Mouse (Mus musculus): ENCODE measurements around the gene Pde5a. TPM values are rescaled to one million over a fixed set of nuclear protein-coding genes. Genes with fewer than 3 reads are reported as not detected.
A peak's percentile ranks its signal among the peaks of the same experiment; 100 is the strongest.

Gene Pde5a
- polyA plus RNA-seq, 1 experiment from 2014 or later = 3.3 TPM

DNA sequence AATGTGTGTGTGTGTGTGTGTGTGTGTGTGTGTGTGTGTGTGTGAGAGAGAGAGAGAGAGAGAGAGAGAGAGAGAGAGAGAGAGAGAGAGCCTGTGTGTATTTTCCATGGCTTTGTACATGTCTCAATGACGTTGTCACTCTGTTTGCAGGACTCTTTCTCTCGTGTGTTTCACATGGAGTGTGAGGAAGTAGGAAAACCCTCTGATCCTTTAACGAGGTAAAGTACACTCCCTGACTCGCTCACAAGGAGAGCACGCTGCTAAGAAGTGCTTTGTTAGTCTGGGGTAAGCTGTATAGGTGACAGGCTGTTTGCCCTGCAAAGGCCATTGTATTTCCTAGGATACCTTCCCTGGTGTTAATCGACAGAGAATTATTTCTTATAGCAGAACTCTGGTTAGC is 52.7 kb downstream of the Pde5a start:
- ATAC-seq (ENCODE audit: low FRiP score, low read depth) = no peak
- H3K27me3 ChIP-seq = no peaks in the 10 kb centered on the region
- H3K9me3 ChIP-seq = no peaks in the 10 kb centered on the region
- H3K9ac ChIP-seq = no peak overlapping the region
- H3K4me3 ChIP-seq = no peak overlapping the region
- H3K27ac ChIP-seq = no peak overlapping the region
- H3K4me1 ChIP-seq = no peaks in the 10 kb centered on the region
- H3K36me3 ChIP-seq = peaks cover 21% of the 10 kb centered on the region
- no peak overlapping the region for H3K4me2 ChIP-seq (replicated peaks)
- 43% methylated on average over 6 of the region's 6 CpGs for WGBS

DNA sequence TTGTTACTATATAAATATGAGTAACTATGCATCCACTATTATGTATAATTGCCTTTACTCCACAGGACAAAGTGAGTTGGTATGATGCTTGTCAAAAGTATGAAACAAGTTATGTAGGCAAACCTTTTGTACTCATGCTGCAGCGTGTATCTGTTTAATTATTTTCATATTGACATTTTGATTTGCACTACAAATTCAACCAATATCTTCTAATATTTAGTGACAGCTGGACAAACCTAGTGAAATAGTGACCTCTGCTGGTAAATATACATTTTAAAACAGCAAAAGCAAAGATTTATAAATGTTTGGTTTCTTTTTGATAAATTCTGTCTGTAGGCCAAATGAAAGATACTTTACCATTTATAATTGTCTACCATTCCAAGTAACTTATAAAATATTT is 55.5 kb downstream of the Pde5a start:
- no peak overlapping the region for H3K9ac ChIP-seq
- no peak overlapping the region for H3K4me3 ChIP-seq
- no peaks in the 10 kb centered on the region for H3K9me3 ChIP-seq
- H3K27me3 ChIP-seq = no peaks in the 10 kb centered on the region
- no peak overlapping the region for H3K27ac ChIP-seq
- H3K4me1 ChIP-seq = no peaks in the 10 kb centered on the region
- no peak for ATAC-seq (ENCODE audit: low FRiP score, low read depth)
- WGBS = 55% methylated on average over 1 of the region's 1 CpGs
- peaks cover 13% of the 10 kb centered on the region for H3K36me3 ChIP-seq
- no peak overlapping the region for H3K4me2 ChIP-seq (replicated peaks)

DNA sequence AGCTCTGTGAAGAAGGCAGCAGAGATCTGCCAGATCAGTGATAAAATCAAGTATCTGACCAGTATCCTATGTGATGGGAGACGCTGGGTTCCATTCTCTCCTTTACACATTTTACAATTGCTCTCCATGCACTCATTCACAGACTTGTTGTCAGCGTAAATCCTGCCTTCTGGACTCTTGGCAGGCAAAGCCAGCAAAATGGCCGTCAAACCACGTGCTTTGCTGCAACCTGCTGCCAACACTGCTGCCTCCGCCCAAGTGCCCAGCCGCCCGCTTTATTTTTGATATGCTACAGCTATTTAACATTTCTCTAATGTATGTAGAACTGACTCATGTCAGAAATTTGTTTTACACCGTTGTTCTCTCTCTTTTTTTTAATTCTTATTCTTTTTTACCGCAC is 59.6 kb downstream of the Pde5a start:
- 98% methylated on average over 9 of the region's 9 CpGs for WGBS
- no peak for ATAC-seq (ENCODE audit: low FRiP score, low read depth)
- no peak overlapping the region for H3K4me2 ChIP-seq (replicated peaks)
- H3K9me3 ChIP-seq = peaks cover 14% of the 10 kb centered on the region
- H3K27ac ChIP-seq = no peak overlapping the region
- H3K9ac ChIP-seq = no peak overlapping the region
- H3K4me1 ChIP-seq = no peaks in the 10 kb centered on the region
- H3K27me3 ChIP-seq = no peaks in the 10 kb centered on the region
- peaks cover 18% of the 10 kb centered on the region for H3K36me3 ChIP-seq
- H3K4me3 ChIP-seq = no peak overlapping the region

DNA sequence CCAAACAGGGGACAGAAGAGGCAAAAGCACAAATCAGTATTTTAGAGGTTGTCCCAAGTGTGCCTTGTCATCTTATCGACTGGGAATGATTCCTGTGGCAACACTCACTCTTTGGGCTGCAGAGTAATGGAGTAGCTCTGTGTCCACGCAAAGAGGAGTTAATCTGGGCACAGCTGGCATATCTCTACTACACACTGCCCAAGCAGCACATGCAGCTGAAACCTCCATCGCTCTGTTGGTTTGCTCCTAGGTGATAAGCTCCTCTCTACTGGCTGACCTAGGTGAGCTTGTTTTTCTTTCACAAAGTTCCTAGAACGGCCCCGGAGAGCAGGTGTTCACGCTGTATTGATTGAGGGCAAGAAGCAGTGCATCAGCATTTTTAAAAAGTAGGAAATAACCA is 60.8 kb downstream of the Pde5a start:
- Histone ChIP-seq H3K9me3 (peaks cover 14% of the 10 kb centered on the region), H3K4me2 (replicated peaks) (no peak overlapping the region), H3K27ac (no peak overlapping the region), H3K36me3 (peaks cover 18% of the 10 kb centered on the region), H3K27me3 (no peaks in the 10 kb centered on the region), H3K4me1 (no peaks in the 10 kb centered on the region), H3K4me3 (no peak overlapping the region), H3K9ac (no peak overlapping the region)
- no peak for ATAC-seq (ENCODE audit: low FRiP score, low read depth)
- WGBS = 90% methylated on average over 6 of the region's 6 CpGs

DNA sequence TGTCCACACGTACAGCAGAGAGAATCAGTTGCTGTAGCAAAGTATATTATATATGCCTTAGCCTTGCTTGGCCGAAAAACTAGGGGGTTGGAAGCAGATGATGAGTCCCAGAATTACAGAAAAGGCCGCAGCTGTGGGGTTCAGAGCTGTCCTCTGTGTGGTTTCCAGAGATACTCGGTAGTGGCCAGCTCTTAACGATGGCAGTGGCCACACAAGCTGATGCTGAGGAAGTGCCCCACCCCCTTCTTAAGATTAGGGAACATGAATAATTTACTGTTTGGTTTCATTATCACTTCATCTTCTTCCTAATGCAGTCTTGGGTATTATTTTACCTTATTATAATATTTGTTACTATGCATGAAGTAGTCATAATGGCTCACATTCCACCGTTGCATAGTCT is 71.3 kb downstream of the Pde5a start:
- no peak overlapping the region for H3K9ac ChIP-seq
- WGBS = 70% methylated on average over 6 of the region's 6 CpGs
- H3K4me1 ChIP-seq = 0 out of 2 replicates have a peak, but pooled peaks cover 4% of the 10 kb centered on the region
- no peaks in the 10 kb centered on the region for H3K27me3 ChIP-seq
- no peak overlapping the region for H3K4me3 ChIP-seq
- H3K36me3 ChIP-seq = peaks cover 4% of the 10 kb centered on the region; the same call in 1 of the 2 replicates
- no peak overlapping the region for H3K4me2 ChIP-seq (replicated peaks)
- no peak overlapping the region for H3K27ac ChIP-seq
- H3K9me3 ChIP-seq = no peaks in the 10 kb centered on the region
- ATAC-seq (ENCODE audit: low FRiP score, low read depth) = no peak

DNA sequence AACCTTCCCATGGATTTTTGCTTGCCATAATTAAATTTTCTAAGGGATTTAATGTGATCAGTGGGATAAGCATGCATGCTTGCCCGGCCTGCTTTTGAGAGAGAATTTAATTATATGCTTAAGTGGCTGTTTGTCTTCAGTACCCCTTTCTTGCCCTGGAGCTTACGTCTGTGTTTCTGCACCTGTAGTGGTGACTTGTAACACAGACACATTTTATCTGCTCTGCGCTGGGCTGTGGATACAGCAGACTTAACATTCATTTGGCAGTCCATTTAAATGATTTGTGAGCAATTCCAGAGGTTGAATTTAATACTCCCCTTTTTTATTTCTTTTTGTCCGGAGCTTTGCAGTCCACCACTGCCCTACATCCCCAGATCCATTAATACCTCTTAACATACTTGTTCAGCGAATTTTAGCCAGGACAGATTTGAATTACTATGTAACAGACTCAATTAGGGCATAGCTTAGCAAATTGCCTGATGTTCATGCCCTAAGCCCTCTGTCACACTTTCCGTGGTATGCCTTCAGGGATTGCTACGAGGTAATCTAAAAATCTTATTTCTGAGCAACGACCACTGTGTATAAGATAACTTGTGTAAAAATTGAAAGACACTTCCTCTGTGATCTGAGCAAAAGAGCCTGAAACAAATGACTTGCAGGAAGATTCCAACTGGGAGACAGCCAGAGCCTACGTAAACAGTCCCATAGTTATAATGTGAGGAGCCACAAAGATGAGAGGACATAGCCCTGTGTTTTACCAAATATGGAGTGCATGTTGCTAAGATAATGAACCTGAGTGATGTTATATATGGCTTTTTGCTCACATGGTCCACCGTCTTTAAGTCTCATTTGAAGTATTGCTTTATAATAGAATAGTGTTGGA is 72.0 kb downstream of the Pde5a start:
- no peaks in the 10 kb centered on the region for H3K9me3 ChIP-seq
- peaks cover 4% of the 10 kb centered on the region; the same call in 1 of the 2 replicates for H3K36me3 ChIP-seq
- no peak overlapping the region for H3K4me3 ChIP-seq
- H3K27me3 ChIP-seq = no peaks in the 10 kb centered on the region
- H3K4me2 ChIP-seq (replicated peaks) = no peak overlapping the region
- ATAC-seq (ENCODE audit: low FRiP score, low read depth) = peak; percentile 57; the same call in 1 of the 2 replicates
- H3K27ac ChIP-seq = no peak overlapping the region
- 0 out of 2 replicates have a peak, but pooled peaks cover 4% of the 10 kb centered on the region for H3K4me1 ChIP-seq
- H3K9ac ChIP-seq = no peak overlapping the region
- WGBS = 42% methylated on average over 10 of the region's 10 CpGs

DNA sequence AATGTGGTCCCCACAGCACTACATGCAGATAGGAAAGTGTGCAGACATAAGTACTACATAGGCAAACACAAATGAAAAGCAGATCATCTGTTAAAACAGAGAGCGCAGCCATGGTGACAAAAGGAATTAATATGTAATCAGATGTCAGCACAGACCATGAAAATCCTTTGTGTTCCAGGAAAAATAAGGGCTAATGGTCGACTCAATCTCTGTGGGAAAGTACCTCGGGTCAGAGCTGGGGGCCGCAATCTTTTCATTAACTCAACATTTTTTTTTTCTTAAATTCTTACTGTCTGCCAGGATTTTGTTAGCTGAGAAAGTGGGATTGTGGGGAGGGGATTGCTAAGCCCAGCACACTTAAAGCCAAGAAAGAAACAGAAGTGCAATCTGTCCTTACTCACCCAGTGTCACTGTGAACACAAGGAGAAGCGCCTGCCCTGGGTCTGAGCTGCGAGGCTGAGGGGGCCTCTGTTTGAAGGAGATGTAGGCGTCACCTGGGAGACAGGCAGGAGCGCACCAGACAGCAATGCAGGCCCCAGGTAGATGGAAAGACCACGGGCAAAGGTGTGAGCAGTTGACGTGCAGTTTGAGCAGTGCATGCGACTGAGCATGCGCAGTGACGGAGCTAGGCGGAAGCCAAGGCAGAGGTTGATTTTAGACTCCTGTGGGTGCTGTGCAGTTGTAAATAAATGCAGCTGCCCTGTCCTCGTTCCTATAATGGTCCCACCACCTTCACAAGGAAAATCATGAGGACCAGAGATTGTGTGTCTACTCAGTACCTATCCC is 72.9 kb downstream of the Pde5a start:
- Histone ChIP-seq H3K4me1 (0 out of 2 replicates have a peak, but pooled peaks cover 4% of the 10 kb centered on the region), H3K27ac (no peak overlapping the region), H3K27me3 (no peaks in the 10 kb centered on the region), H3K36me3 (peaks cover 4% of the 10 kb centered on the region; the same call in 1 of the 2 replicates), H3K4me3 (no peak overlapping the region), H3K9ac (no peak overlapping the region), H3K4me2 (replicated peaks) (no peak overlapping the region), H3K9me3 (no peaks in the 10 kb centered on the region)
- 83% methylated on average over 15 of the region's 15 CpGs for WGBS
- no peak for ATAC-seq (ENCODE audit: low FRiP score, low read depth)

DNA sequence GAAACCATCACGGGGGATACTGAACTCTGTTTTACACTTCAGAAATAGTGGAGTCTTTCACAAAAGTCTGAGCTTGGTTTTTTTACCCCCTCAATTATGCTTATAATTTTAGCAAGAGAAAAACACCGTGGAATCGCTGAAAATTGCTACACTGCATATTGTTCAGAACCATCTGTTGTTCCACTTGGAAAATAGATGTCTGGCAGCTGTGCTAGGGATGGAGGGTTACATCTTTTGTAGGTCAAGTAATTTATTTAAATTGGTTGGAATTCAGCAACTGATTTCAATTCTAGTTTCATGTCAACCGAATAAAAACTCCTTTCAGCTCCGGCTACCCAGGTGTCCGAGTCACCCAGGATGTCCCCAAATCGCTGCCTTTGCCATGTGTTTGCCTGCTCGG is 78.6 kb downstream of the Pde5a start:
- no peak overlapping the region for H3K9ac ChIP-seq
- 82% methylated on average over 8 of the region's 8 CpGs for WGBS
- no peak overlapping the region for H3K4me2 ChIP-seq (replicated peaks)
- H3K36me3 ChIP-seq = peaks cover 4% of the 10 kb centered on the region; the same call in 1 of the 2 replicates
- H3K4me3 ChIP-seq = no peak overlapping the region
- no peaks in the 10 kb centered on the region for H3K4me1 ChIP-seq
- H3K9me3 ChIP-seq = no peaks in the 10 kb centered on the region
- no peaks in the 10 kb centered on the region for H3K27me3 ChIP-seq
- no peak for ATAC-seq (ENCODE audit: low FRiP score, low read depth)
- H3K27ac ChIP-seq = no peak overlapping the region

DNA sequence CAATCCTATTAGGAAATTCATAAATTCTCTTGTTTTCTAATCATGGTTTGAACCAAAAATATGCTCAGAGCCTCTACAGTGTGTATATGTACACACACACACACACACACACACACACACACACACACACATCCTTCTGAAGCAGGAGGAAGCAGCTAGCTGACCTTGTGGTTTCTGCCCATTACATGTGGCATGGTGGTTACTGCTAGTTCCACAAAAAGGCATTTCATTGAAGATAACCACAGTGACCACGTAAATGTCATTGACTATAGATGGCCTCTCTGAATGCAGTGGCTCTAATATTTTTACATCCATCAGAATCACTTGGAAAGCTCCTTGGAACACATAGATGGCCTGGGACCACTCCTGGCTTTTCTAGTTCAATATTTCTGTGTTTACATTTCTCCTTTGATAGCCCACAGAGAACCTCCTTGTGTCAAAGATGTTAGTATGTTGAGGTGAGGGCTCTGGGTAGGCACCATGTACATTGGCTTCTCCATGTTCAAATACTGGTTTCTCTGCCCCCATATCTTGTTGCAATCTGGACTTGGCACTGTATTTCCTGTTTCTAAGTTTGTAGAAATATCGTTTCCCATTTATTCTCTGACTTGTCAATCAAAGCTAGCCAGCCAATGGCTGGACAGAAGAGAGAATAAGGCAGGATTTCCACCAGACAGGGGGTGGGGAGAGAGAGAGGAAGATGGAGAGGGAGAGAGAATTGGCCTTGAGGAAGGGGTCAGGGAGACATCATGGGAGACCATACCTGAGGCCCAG is 81.5 kb downstream of the Pde5a start:
- no peaks in the 10 kb centered on the region for H3K4me1 ChIP-seq
- no peak overlapping the region for H3K9ac ChIP-seq
- H3K36me3 ChIP-seq = no peaks in the 10 kb centered on the region
- no peak overlapping the region for H3K4me2 ChIP-seq (replicated peaks)
- H3K27me3 ChIP-seq = no peaks in the 10 kb centered on the region
- ATAC-seq (ENCODE audit: low FRiP score, low read depth) = no peak
- H3K27ac ChIP-seq = no peak overlapping the region
- H3K9me3 ChIP-seq = no peaks in the 10 kb centered on the region
- WGBS = 89% methylated on average over 2 of the region's 2 CpGs
- no peak overlapping the region for H3K4me3 ChIP-seq

DNA sequence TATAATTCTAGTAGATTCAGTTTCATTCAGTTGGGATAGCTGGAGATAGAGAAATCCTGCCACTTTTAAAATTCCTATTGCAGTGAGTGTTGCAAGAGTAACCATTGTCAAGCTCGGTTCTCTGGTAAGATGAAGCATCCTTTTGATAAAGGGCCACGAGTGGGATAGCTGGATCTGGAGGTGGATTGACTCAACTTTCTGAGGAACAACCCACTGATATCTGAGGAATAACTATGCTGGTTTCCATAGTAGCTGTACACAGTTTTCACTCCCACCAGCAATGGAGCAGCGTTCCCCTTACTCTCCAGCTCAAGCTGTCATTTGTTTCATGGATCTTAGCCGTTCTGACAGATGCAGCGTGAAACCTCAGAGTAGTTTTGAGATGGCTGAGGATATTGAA is 82.2 kb downstream of the Pde5a start:
- Histone ChIP-seq H3K4me1 (no peaks in the 10 kb centered on the region), H3K27me3 (no peaks in the 10 kb centered on the region), H3K4me3 (no peak overlapping the region), H3K4me2 (replicated peaks) (no peak overlapping the region), H3K36me3 (no peaks in the 10 kb centered on the region), H3K9me3 (no peaks in the 10 kb centered on the region), H3K9ac (no peak overlapping the region), H3K27ac (no peak overlapping the region)
- WGBS = 90% methylated on average over 5 of the region's 5 CpGs
- ATAC-seq (ENCODE audit: low FRiP score, low read depth) = no peak

DNA sequence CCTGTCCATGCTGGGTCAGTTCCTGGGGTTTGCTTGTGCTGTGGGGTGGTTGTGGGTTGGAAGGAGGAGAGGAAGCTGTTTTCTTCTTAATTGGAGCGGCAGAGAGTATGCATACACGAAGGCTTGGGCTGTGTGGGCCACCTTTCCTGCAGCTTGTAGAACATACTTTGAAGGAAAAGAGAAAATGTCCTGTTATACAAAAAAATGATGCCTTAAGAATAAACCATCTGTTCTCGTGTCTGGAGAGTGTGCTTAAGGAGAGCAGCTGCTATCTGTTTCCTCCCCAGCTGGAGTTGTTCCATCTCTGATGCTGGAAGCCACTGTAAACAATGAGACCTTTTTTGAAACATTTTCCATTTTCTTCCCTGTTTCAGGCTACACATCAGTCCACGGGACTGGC is 85.8 kb downstream of the Pde5a start:
- H3K9me3 ChIP-seq = no peaks in the 10 kb centered on the region
- no peak overlapping the region for H3K4me3 ChIP-seq
- H3K9ac ChIP-seq = no peak overlapping the region
- no peak overlapping the region for H3K4me2 ChIP-seq (replicated peaks)
- no peak for ATAC-seq (ENCODE audit: low FRiP score, low read depth)
- no peaks in the 10 kb centered on the region for H3K27me3 ChIP-seq
- peaks cover under 1% of the 10 kb centered on the region; the same call in 1 of the 2 replicates for H3K4me1 ChIP-seq
- H3K36me3 ChIP-seq = no peaks in the 10 kb centered on the region
- WGBS = 64% methylated on average over 4 of the region's 4 CpGs
- no peak overlapping the region for H3K27ac ChIP-seq

DNA sequence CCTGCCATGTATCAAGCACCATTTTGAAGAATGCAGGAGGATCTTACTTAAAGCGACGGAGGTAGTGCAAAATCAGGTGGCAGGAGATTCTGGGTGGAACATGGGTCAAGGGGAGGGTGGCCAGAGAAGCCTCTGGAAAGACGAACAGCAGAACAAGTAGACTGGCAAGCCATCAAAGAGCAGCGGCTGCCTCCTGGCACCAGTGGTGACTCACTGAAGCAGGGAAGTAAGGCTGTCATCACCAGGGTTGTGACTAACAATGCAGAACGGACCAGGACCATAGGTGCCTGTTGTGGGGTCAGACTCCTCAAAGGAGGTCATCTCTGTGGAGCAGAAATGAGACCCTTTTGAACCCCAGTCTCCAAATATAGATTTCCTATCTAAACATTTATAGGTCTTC is 89.5 kb downstream of the Pde5a start:
- H3K27me3 ChIP-seq = no peaks in the 10 kb centered on the region
- no peak overlapping the region for H3K27ac ChIP-seq
- WGBS = 85% methylated on average over 5 of the region's 5 CpGs
- H3K9me3 ChIP-seq = no peaks in the 10 kb centered on the region
- no peak overlapping the region for H3K9ac ChIP-seq
- H3K36me3 ChIP-seq = no peaks in the 10 kb centered on the region
- ATAC-seq (ENCODE audit: low FRiP score, low read depth) = no peak
- peaks cover 21% of the 10 kb centered on the region for H3K4me1 ChIP-seq
- H3K4me2 ChIP-seq (replicated peaks) = no peak overlapping the region
- H3K4me3 ChIP-seq = no peak overlapping the region
